8 mouse cellular contexts compared by ENCODE assay signal in the genomic region with DNA sequence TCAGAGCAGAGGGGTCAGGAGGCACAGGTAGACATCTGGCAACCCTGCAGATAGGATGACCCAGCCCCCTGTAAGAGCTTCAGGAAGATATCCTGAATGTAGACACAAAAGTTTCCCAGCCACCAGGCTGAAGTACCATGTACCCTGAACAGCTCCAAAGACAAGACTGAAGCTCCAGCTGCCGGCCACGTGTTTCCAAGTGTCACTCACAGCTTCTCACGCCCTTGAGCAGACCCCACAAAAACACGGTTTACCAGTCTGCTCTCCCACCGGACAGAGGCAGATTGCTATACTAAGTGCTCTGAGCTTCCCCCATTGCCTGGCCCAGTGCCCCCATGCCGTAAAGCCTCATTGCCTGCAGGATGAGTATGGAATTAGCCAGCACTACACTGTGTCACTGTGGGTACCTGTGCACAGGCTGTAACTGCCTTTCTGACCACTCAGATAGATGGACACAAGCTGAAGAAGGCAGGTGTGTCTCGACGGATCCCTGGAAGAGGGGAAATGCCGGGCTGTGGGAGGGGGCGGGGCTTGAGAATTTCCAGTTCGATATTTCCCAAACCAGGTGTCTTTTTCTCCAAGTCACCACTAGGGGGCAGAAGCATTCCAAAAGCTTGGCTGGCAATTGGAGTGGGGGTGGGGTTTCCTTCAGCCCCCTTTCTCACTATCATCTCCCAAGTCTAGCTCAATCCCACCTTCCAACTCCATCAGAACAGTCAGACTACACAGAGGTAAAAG. TPM values are rescaled to one million over a fixed set of nuclear protein-coding genes. Genes with fewer than 3 reads are reported as not detected.
DNase-seq lines count a peak whose midpoint lies in the region; ATAC-seq and TF ChIP-seq lines count a peak whose summit lies in the region.

No protein-coding gene starts in this region.

- TF ChIP-seq POLR2A in ES-Bruce4 (IDR thresholded peaks at IDR 0.05; ENCODE audit: insufficient read depth, low read length), result no peak
- no peak for TF ChIP-seq POLR2A in liver, adult 2 months (IDR thresholded peaks at IDR 0.05; ENCODE audit: extremely low read depth, insufficient read depth, low read length)

- no peaks in the 10 kb centered on the region for H3K9me3 ChIP-seq in hindbrain, embryonic 10.5 days
- H3K9me3 ChIP-seq in hindbrain, embryonic 12.5 days (replicated peaks), result no peaks in the 10 kb centered on the region
- no peaks in the 10 kb centered on the region for H3K9me3 ChIP-seq in ES-Bruce4 (replicated peaks; ENCODE audit: control insufficient read depth, insufficient read depth, low read length, poor library complexity, severe bottlenecking)
- H3K9me3 ChIP-seq in heart, embryonic 16.5 days (replicated peaks; ENCODE audit: control insufficient read depth, low read length), result no peaks in the 10 kb centered on the region

- peak; percentile 55 for TF ChIP-seq CTCF in ES-Bruce4 (IDR thresholded peaks at IDR 0.05; ENCODE audit: low read depth, low read length)
- TF ChIP-seq CTCF in liver, adult 2 months (IDR thresholded peaks at IDR 0.05; ENCODE audit: low read depth, low read length), result peak; percentile 45

- peaks cover 46% of the 10 kb centered on the region for H3K4me1 ChIP-seq in hindbrain, embryonic 10.5 days (replicated peaks)
- H3K4me1 ChIP-seq in hindbrain, embryonic 12.5 days, result peaks cover 40% of the 10 kb centered on the region
- H3K4me1 ChIP-seq in ES-Bruce4 (ENCODE audit: control insufficient read depth, insufficient read depth, low read length), result no peaks in the 10 kb centered on the region
- peaks cover 52% of the 10 kb centered on the region for H3K4me1 ChIP-seq in heart, embryonic 16.5 days (ENCODE audit: control insufficient read depth, insufficient read depth, low read length)
- peaks cover 8% of the 10 kb centered on the region for H3K4me1 ChIP-seq in liver, adult 2 months (ENCODE audit: control insufficient read depth, insufficient read depth, low read length)

- H3K4me2 ChIP-seq in hindbrain, embryonic 12.5 days (replicated peaks), result no peak overlapping the region
- no peak overlapping the region for H3K4me2 ChIP-seq in heart, embryonic 16.5 days (ENCODE audit: low read depth, low read length)

- no peak overlapping the region for H3K9ac ChIP-seq in hindbrain, embryonic 12.5 days
- H3K9ac ChIP-seq in ES-Bruce4 (ENCODE audit: low read depth, poor library complexity, severe bottlenecking), result no peak overlapping the region
- no peak overlapping the region for H3K9ac ChIP-seq in heart, embryonic 16.5 days (ENCODE audit: low read length)
- H3K9ac ChIP-seq in liver, adult 2 months (ENCODE audit: low read depth, low read length), result no peak overlapping the region

- peak overlapping the region; percentile 56; the same call in 1 of the 2 replicates for H3K27ac ChIP-seq in hindbrain, embryonic 10.5 days
- no peak overlapping the region for H3K27ac ChIP-seq in hindbrain, embryonic 12.5 days
- H3K27ac ChIP-seq in ES-Bruce4 (ENCODE audit: insufficient read depth, low read length), result no peak overlapping the region
- peak overlapping the region; percentile 20; the same call in 1 of the 2 replicates for H3K27ac ChIP-seq in heart, embryonic 16.5 days (ENCODE audit: low read length)
- H3K27ac ChIP-seq in liver, adult 2 months (replicated peaks; ENCODE audit: insufficient read depth, low read depth, low read length), result 0 out of 2 replicates have a peak overlapping the region, but pooled peaks have one; percentile 3

- peak; percentile 49 for DNase-seq in hindbrain, embryonic 10.5 days (ENCODE audit: low spot score)
- peak; percentile 83 for DNase-seq in cerebellum, adult 9-10 months
- DNase-seq in liver, adult 2 months (ENCODE audit: extremely low read depth, low read depth, low spot score), result peak; percentile 33
- peak; percentile 72 for DNase-seq in retina, postnatal 1 day
- DNase-seq in ovary, postnatal 36 days (ENCODE audit: low spot score), result no peak

- WGBS in hindbrain, embryonic 10.5 days, result 26% methylated on average over 11 of the region's 11 CpGs
- WGBS in hindbrain, embryonic 12.5 days, result 23% methylated on average over 11 of the region's 11 CpGs
- 21% methylated on average over 11 of the region's 11 CpGs for WGBS in heart, embryonic 16.5 days
- WGBS in liver, adult 2 months, result 39% methylated on average over 11 of the region's 11 CpGs

- no peaks in the 10 kb centered on the region for H3K79me2 ChIP-seq in liver, adult 2 months (ENCODE audit: control insufficient read depth, insufficient read depth, low read length)

- no peak overlapping the region for H3K4me3 ChIP-seq in hindbrain, embryonic 10.5 days
- no peak overlapping the region for H3K4me3 ChIP-seq in hindbrain, embryonic 12.5 days
- H3K4me3 ChIP-seq in ES-Bruce4 (ENCODE audit: low read depth, low read length), result no peak overlapping the region
- no peak overlapping the region for H3K4me3 ChIP-seq in heart, embryonic 16.5 days (ENCODE audit: low read length)
- no peak overlapping the region for H3K4me3 ChIP-seq in liver, adult 2 months (ENCODE audit: insufficient read depth, low read depth, low read length)

- TF ChIP-seq EP300 in ES-Bruce4 (IDR thresholded peaks at IDR 0.05; ENCODE audit: insufficient read depth, low read depth, low read length), result no peak

- peaks cover 56% of the 10 kb centered on the region for H3K27me3 ChIP-seq in hindbrain, embryonic 10.5 days (ENCODE audit: insufficient read depth, poor library complexity, severe bottlenecking)
- peaks cover 6% of the 10 kb centered on the region; the same call in 1 of the 2 replicates for H3K27me3 ChIP-seq in hindbrain, embryonic 12.5 days
- no peaks in the 10 kb centered on the region for H3K27me3 ChIP-seq in ES-Bruce4 (ENCODE audit: control insufficient read depth, insufficient read depth, low read length, poor library complexity, severe bottlenecking)
- no peaks in the 10 kb centered on the region for H3K27me3 ChIP-seq in heart, embryonic 16.5 days (ENCODE audit: control insufficient read depth, insufficient read depth, low read length)
- H3K27me3 ChIP-seq in liver, adult 2 months (ENCODE audit: control insufficient read depth, insufficient read depth, low read length), result no peaks in the 10 kb centered on the region

- no peak for ATAC-seq in hindbrain, embryonic 12.5 days (ENCODE audit: low FRiP score)
- ATAC-seq in heart, embryonic 16.5 days (replicated peaks; ENCODE audit: extremely low read depth, insufficient read depth, low FRiP score), result no peak

- no peaks in the 10 kb centered on the region for H3K36me3 ChIP-seq in hindbrain, embryonic 10.5 days
- no peaks in the 10 kb centered on the region for H3K36me3 ChIP-seq in hindbrain, embryonic 12.5 days
- no peaks in the 10 kb centered on the region for H3K36me3 ChIP-seq in ES-Bruce4 (ENCODE audit: control insufficient read depth, insufficient read depth, low read length, poor library complexity, severe bottlenecking)
- H3K36me3 ChIP-seq in heart, embryonic 16.5 days (ENCODE audit: control insufficient read depth, insufficient read depth), result no peaks in the 10 kb centered on the region
- no peaks in the 10 kb centered on the region for H3K36me3 ChIP-seq in liver, adult 2 months (ENCODE audit: control insufficient read depth, insufficient read depth, low read length)

RNA-seq across cellular contexts. Expression of a gene that starts 1.8 kb away (rescaled TPM):
- 0.50 and 0.55 TPM in 2 replicates for polyA plus RNA-seq in hindbrain, embryonic 10.5 days (2016; fragmentation: Nextera tagmentation; extraction: Ambion mirVana)
- 1.3 and 1.7 TPM in 2 replicates for polyA plus RNA-seq in hindbrain, embryonic 12.5 days (2016; fragmentation: Nextera tagmentation; extraction: Ambion mirVana)
- polyA plus RNA-seq in ES-Bruce4 (2011; ENCODE audit: insufficient read depth, insufficient read length, low read depth, missing spikeins), result 0.38 and 0.51 TPM in 2 replicates
- 2.0 and 3.2 TPM in 2 replicates for polyA plus RNA-seq in heart, embryonic 16.5 days (2015; fragmentation: Nextera tagmentation; extraction: Ambion mirVana)
- 1.1 and 1.9 TPM in 2 replicates for total RNA-seq in liver, adult 2 months (2014; rRNA removed)
- 0.68 and 0.94 TPM in 2 replicates for polyA plus RNA-seq in liver, adult 2 months (2012; rRNA removed)

RNA-seq across cellular contexts. Expression of a gene that starts 8.3 kb away (rescaled TPM):
- polyA plus RNA-seq in hindbrain, embryonic 10.5 days (2016; fragmentation: Nextera tagmentation; extraction: Ambion mirVana), result not detected in 2 replicates
- polyA plus RNA-seq in hindbrain, embryonic 12.5 days (2016; fragmentation: Nextera tagmentation; extraction: Ambion mirVana), result not detected in 2 replicates
- polyA plus RNA-seq in ES-Bruce4 (2011; ENCODE audit: insufficient read depth, insufficient read length, low read depth, missing spikeins), result not detected in 2 replicates
- polyA plus RNA-seq in heart, embryonic 16.5 days (2015; fragmentation: Nextera tagmentation; extraction: Ambion mirVana), result 1.2 TPM in 1 of 2 replicates, not detected in the other
- total RNA-seq in liver, adult 2 months (2014; rRNA removed), result not detected in 2 replicates
- 1.0 and 1.6 TPM in 2 replicates for polyA plus RNA-seq in liver, adult 2 months (2012; rRNA removed)

RNA-seq across cellular contexts. Expression of a gene that starts 15.3 kb away (rescaled TPM):
- 3.6 and 8.9 TPM in 2 replicates for polyA plus RNA-seq in hindbrain, embryonic 10.5 days (2016; fragmentation: Nextera tagmentation; extraction: Ambion mirVana)
- 20.9 and 23.9 TPM in 2 replicates for polyA plus RNA-seq in hindbrain, embryonic 12.5 days (2016; fragmentation: Nextera tagmentation; extraction: Ambion mirVana)
- polyA plus RNA-seq in ES-Bruce4 (2011; ENCODE audit: insufficient read depth, insufficient read length, low read depth, missing spikeins), result not detected in 2 replicates
- polyA plus RNA-seq in heart, embryonic 16.5 days (2015; fragmentation: Nextera tagmentation; extraction: Ambion mirVana), result 0.10 and 0.24 TPM in 2 replicates
- 1.0 and 1.3 TPM in 2 replicates for total RNA-seq in liver, adult 2 months (2014; rRNA removed)
- polyA plus RNA-seq in liver, adult 2 months (2012; rRNA removed), result 1.3 and 1.5 TPM in 2 replicates

RNA-seq across cellular contexts. Expression of a gene that starts 18.7 kb away (rescaled TPM):
- 22.1 and 22.9 TPM in 2 replicates for polyA plus RNA-seq in hindbrain, embryonic 10.5 days (2016; fragmentation: Nextera tagmentation; extraction: Ambion mirVana)
- polyA plus RNA-seq in hindbrain, embryonic 12.5 days (2016; fragmentation: Nextera tagmentation; extraction: Ambion mirVana), result 24.2 and 25.1 TPM in 2 replicates
- polyA plus RNA-seq in ES-Bruce4 (2011; ENCODE audit: insufficient read depth, insufficient read length, low read depth, missing spikeins), result 3.6 and 3.8 TPM in 2 replicates
- polyA plus RNA-seq in heart, embryonic 16.5 days (2015; fragmentation: Nextera tagmentation; extraction: Ambion mirVana), result 45.2 and 47.3 TPM in 2 replicates
- 4.4 and 5.4 TPM in 2 replicates for total RNA-seq in liver, adult 2 months (2014; rRNA removed)
- polyA plus RNA-seq in liver, adult 2 months (2012; rRNA removed), result 4.7 TPM in 2 replicates

RNA-seq across cellular contexts. Expression of a gene that starts 36.0 kb away (rescaled TPM):
- polyA plus RNA-seq in hindbrain, embryonic 10.5 days (2016; fragmentation: Nextera tagmentation; extraction: Ambion mirVana), result 0.31 and 0.43 TPM in 2 replicates
- polyA plus RNA-seq in hindbrain, embryonic 12.5 days (2016; fragmentation: Nextera tagmentation; extraction: Ambion mirVana), result 0.44 and 0.59 TPM in 2 replicates
- polyA plus RNA-seq in ES-Bruce4 (2011; ENCODE audit: insufficient read depth, insufficient read length, low read depth, missing spikeins), result not detected in 2 replicates
- polyA plus RNA-seq in heart, embryonic 16.5 days (2015; fragmentation: Nextera tagmentation; extraction: Ambion mirVana), result 3.2 and 3.4 TPM in 2 replicates
- 1.2 and 1.7 TPM in 2 replicates for total RNA-seq in liver, adult 2 months (2014; rRNA removed)
- polyA plus RNA-seq in liver, adult 2 months (2012; rRNA removed), result 0.68 and 0.80 TPM in 2 replicates

Comparison
In these comparisons a context has a peak if more than half of its experiments do, and no peak if none do; other contexts are left out.
1. H3K27ac ChIP-seq: peak in hindbrain, embryonic 10.5 days (single experiment), heart, embryonic 16.5 days (single experiment) and liver, adult 2 months (single experiment); none in hindbrain, embryonic 12.5 days (single experiment) and ES-Bruce4 (single experiment).